Mouse (Mus musculus) mouse embryonic stem cell (cell line): ENCODE measurements around the gene Dnmt3a.

ENCODE experiments used
- in situ Hi-C, 2 experiments: fragments of 300-500 bp; cut with MboI; formaldehyde crosslinking; loops; 1 replicate in 1 of 2; 3 replicates in 1 of 2; pipeline ENCODE4 v1.14.3; 2019 to 2020; ENCODE audit warnings: low sequenced_read_pairs in 2 of 2, low pct_unique_long_range_greater_than_20kb in 1 of 2, mixed read lengths in 1 of 2; ENCODE audit not compliant: unreplicated experiment in 1 of 2

Gene Dnmt3a

GRCm38 (mm10) chr12:3783196-3783825, 22.5 kb upstream of the Dnmt3a start:
- in situ Hi-C loops, result no loop called here

GRCm38 (mm10) chr12:3784258-3784657, 21.5 kb upstream of the Dnmt3a start:
- in situ Hi-C loops, result no loop called here

GRCm38 (mm10) chr12:3784729-3785128, 21.1 kb upstream of the Dnmt3a start:
- in situ Hi-C loops, result no loop called here

GRCm38 (mm10) chr12:3787041-3787440, 18.8 kb upstream of the Dnmt3a start:
- in situ Hi-C loops, result no loop called here

- in situ Hi-C loops, result no loop called here
Observed at GRCm38 (mm10) chr12:3787541-3787940, 18.3 kb upstream of the Dnmt3a start.

- in situ Hi-C loops, result no loop called here
Observed at GRCm38 (mm10) chr12:3788421-3789051, 17.3 kb upstream of the Dnmt3a start.

GRCm38 (mm10) chr12:3789626-3790185, 16.1 kb upstream of the Dnmt3a start:
- in situ Hi-C loops, result no loop called here

- in situ Hi-C loops, result no loop called here
Observed at GRCm38 (mm10) chr12:3791257-3791656, 14.6 kb upstream of the Dnmt3a start.

- in situ Hi-C loops, result no loop called here
Observed at GRCm38 (mm10) chr12:3791732-3792131, 14.1 kb upstream of the Dnmt3a start.

- in situ Hi-C loops, result no loop called here
Observed at GRCm38 (mm10) chr12:3792248-3792647, 13.6 kb upstream of the Dnmt3a start.

- in situ Hi-C loops, result no loop called here
Observed at GRCm38 (mm10) chr12:3795569-3795968, 10.2 kb upstream of the Dnmt3a start.

- in situ Hi-C loops, result no loop called here
Observed at GRCm38 (mm10) chr12:3799551-3799950, 6.3 kb upstream of the Dnmt3a start.

- in situ Hi-C loops, result no loop called here
Observed at GRCm38 (mm10) chr12:3806271-3806684, 471 bp downstream of the Dnmt3a start.

- in situ Hi-C loops, result no loop called here
Observed at GRCm38 (mm10) chr12:3806703-3807547, 1.1 kb downstream of the Dnmt3a start.

- in situ Hi-C loops, result no loop called here
Observed at GRCm38 (mm10) chr12:3807548-3808395, 2.0 kb downstream of the Dnmt3a start.

GRCm38 (mm10) chr12:3808396-3808981, 2.7 kb downstream of the Dnmt3a start:
- in situ Hi-C loops, result no loop called here

- in situ Hi-C loops, result no loop called here
Observed at GRCm38 (mm10) chr12:3809520-3810180, 3.8 kb downstream of the Dnmt3a start.

GRCm38 (mm10) chr12:3810455-3810854, 4.6 kb downstream of the Dnmt3a start:
- in situ Hi-C loops, result no loop called here
